Mouse (Mus musculus) thymus, adult 2 months (tissue): ENCODE data around the gene Tenm2.

Experiments used
- CTCF ChIP-seq: fragments of 200-500 bp; IDR thresholded peaks from 2 replicates; pipeline ENCODE4 v1.5.1; 2012; ENCODE audit warnings: mild to moderate bottlenecking, control low read depth, low read length, moderate library complexity, borderline replicate concordance; ENCODE audit not compliant: control insufficient read depth, poor library complexity, insufficient read depth; ENCODE audit errors: extremely low read depth
- POLR2A ChIP-seq: fragments of 200-500 bp; IDR thresholded peaks from 2 replicates; pipeline ENCODE4 v1.6.1; 2012; ENCODE audit warnings: mild to moderate bottlenecking, low read length, control low read depth, moderate library complexity; ENCODE audit not compliant: control insufficient read depth, poor library complexity, insufficient read depth; ENCODE audit errors: extremely low read depth

DNA sequence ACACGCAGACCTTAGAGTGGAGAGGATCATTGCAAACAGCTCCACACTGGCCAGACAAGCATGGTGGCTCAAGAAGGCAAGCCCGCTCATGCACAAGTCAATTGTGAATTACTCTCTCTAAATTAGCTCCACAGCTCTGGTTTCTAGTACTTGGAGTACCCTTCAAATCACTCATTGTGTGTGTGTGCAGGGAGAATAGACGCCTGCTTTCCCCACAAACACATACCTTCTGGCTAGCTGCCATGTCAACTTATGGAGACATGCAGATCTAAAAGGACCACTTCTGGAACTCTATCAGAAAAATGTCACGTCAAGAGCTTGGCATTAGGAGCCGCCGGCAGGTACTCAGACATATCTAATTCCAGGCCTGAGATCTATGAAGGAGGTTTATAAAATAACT, 14.8 kb downstream of the Tenm2 start:
- TF ChIP-seq CTCF (no peak), POLR2A (no peak)
